Mouse (Mus musculus): ENCODE measurements at regions not wholly inside any gene's neighbourhood (a gene's known extent, or its start where the extent isn't known, plus 50 kb on each side); places are given as distances from the start of the nearest gene placed in this dataset.

DNA sequence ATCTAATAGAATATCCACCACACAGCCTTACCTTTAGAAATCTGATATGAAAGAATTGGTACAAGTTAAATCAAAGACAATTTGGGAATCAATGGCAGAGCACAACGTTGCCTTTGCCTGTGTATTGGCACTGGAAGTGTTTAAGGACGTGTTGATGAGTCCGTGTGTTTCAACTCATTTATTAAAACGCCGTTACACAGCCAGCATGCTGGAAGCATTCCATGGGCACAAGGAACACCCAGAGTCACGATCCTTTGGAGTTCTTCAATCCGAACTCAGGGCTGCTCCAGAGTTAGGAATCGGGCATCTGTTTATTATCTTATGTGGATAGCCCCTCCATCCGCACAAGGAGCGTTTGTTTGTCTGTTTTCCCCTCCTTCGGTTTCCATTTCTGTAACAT lies 244.2 kb downstream of the Hs3st3b1 start:
- ATAC-seq (ENCODE audit: extremely low read depth, insufficient number of reproducible peaks, low FRiP score, poor library complexity, severe bottlenecking), result no peak

DNA sequence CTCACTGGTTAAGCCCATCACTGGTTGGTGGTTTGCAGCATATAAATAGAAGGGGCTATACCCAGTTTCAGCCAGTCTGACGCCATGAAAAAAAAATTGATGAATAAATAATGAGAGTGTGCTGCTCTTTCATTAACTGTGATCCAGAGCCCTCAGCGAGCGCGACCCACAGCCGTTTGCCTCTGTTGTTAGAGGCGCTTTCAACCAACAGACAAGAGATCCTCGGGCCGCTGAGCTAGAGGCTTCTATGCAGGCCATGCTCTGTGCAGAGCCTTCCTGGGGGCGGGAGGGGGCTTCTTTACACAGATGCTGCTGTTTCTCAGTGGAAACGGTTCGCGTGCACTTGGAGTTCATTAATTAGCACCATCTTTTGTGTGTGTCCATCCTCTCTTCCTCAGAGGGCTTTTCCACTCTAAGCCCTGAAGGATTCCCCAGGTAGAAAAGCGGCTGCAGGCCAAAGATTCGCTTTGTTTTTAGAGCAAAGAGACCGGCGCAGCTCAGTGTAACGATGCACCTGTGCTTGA lies 243.6 kb downstream of the Hs3st3b1 start:
- ATAC-seq (ENCODE audit: extremely low read depth, insufficient number of reproducible peaks, low FRiP score, poor library complexity, severe bottlenecking), result no peak

- ATAC-seq (ENCODE audit: extremely low read depth, insufficient number of reproducible peaks, low FRiP score, poor library complexity, severe bottlenecking), result no peak
These were observed 242.6 kb downstream of the Hs3st3b1 start for GRCm38 (mm10) chr11:63679491-63679890.

GRCm38 (mm10) chr11:63684228-63684980 lies 237.7 kb downstream of the Hs3st3b1 start:
- ATAC-seq (ENCODE audit: extremely low read depth, insufficient number of reproducible peaks, low FRiP score, poor library complexity, severe bottlenecking), result no peak

DNA sequence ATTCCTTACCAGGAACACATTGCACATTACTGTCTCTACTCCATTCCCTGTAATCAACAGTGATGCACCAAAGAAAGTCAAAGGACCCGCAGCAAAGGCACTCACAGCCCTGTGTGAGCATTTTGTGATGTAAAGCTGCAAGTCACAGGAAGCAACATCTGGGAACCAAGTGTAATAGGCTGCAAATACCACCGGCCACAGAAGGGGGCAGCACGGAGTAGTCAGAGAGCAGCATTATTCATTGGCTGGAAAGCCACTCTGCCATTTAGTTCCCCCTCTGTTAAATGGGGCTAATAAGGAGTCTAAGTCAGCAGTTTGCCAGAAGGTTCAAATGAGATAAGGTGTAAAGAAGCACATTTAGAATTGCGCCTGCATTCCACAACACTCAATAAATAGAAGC lies 231.0 kb downstream of the Hs3st3b1 start:
- ATAC-seq (ENCODE audit: extremely low read depth, insufficient number of reproducible peaks, low FRiP score, poor library complexity, severe bottlenecking), result no peak

- ATAC-seq (ENCODE audit: extremely low read depth, insufficient number of reproducible peaks, low FRiP score, poor library complexity, severe bottlenecking), result no peak
These were observed 217.0 kb downstream of the Hs3st3b1 start for GRCm38 (mm10) chr11:63704995-63705580.

DNA sequence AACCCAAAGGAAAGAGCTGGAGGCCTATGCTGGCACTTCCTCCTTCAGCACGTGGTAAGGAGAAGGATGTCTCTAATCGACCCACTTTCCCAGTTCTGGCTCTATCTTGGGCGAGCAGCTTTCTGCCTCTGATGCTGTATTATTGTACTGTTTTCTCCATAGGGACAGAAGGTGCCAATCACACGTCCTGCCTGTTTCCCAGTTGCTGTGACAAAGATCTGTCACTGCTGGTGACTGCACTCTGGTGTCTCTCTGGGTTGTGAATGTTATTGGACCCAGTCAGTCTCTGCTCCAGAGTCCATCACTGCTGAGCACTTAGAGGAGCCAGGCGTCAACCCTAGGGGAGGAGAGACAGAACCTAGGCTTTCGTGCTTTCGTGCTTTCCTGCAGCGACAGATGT lies 216.0 kb downstream of the Hs3st3b1 start:
- ATAC-seq (ENCODE audit: extremely low read depth, insufficient number of reproducible peaks, low FRiP score, poor library complexity, severe bottlenecking), result no peak

- ATAC-seq (ENCODE audit: extremely low read depth, insufficient number of reproducible peaks, low FRiP score, poor library complexity, severe bottlenecking), result no peak
These were observed 215.0 kb downstream of the Hs3st3b1 start for GRCm38 (mm10) chr11:63707093-63707492.

DNA sequence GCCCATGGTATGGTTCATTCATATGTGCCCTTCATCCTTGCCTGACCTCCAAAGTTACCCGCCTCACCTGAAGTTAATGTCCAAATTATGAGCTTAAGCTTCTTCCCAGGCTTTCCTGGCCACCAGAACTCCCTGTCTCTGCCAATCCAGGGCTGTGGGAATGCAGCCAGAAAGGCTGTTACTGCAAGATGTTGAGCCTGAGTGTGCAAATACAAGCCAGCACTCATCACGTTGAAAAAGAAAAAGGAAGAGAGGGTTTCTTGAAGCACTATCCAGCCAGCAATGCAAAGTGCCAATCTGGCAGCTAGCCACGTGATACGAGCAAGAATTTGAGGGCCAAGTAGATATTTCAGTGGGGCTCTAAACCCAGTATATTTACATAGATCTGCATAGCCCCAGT lies 213.7 kb downstream of the Hs3st3b1 start:
- ATAC-seq (ENCODE audit: extremely low read depth, insufficient number of reproducible peaks, low FRiP score, poor library complexity, severe bottlenecking), result no peak

DNA sequence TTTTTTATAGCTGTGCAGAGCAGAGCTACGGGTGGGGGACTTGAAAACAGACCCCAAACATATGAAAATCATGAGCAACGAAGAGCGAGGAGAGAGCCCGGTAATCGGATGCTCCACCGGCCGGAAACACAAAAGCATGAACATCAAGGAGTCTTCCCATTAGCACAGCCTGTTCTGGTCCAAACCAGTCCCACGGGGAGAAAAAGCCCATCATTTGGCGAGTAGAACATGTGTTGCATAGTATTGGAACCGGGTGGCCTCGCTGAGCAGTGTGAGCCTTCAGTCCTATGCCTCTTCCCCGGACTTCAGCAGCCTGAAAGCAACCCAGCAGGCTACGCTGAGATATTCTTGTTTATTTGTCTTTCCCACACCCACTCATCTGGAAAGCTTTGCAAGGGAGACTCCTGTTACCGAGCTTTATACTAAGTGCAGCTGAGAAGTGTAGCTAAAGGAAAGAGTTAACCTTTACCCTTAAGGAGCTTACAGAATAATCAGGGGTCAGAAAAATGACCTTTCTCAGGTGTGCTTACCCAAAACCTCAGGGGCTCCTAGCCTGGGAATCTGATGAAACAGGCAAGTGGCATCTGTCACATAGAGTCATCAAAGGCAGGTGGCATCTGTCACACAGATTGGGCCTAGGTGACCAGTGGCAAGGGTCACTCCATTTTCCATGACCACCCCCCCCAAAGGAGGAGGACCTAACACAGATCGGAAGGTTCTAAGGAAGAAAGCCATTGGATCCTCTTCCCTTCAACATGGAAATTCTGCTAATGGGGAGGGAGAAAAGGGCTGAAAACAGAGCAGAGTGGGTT lies 209.8 kb downstream of the Hs3st3b1 start:
- ATAC-seq (ENCODE audit: extremely low read depth, insufficient number of reproducible peaks, low FRiP score, poor library complexity, severe bottlenecking), result no peak

GRCm38 (mm10) chr11:63722261-63722660 lies 199.8 kb downstream of the Hs3st3b1 start:
- no peak for ATAC-seq (ENCODE audit: extremely low read depth, insufficient number of reproducible peaks, low FRiP score, poor library complexity, severe bottlenecking)

- ATAC-seq (ENCODE audit: extremely low read depth, insufficient number of reproducible peaks, low FRiP score, poor library complexity, severe bottlenecking), result no peak
These were observed 191.2 kb downstream of the Hs3st3b1 start for GRCm38 (mm10) chr11:63730880-63731279.

DNA sequence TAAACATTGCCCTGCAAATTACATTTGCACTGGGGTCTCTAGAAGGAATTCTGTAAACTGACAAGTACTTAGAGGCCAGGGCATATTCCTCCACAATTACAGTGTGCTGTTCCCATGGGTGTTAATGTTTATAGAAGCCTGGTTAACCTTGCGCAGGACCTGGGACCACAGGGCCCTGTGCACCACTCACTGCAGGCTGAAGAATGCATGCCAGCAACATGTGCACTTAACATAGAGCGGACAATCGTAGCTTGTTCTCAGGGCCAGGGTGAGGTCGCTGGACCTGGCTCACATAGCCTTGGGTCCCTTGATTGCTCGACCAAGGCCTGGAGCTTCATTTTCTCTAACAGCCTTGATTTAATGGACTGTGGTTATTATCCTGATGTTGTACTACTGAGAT lies 168.8 kb downstream of the Hs3st3b1 start:
- ATAC-seq (ENCODE audit: extremely low read depth, insufficient number of reproducible peaks, low FRiP score, poor library complexity, severe bottlenecking), result no peak

DNA sequence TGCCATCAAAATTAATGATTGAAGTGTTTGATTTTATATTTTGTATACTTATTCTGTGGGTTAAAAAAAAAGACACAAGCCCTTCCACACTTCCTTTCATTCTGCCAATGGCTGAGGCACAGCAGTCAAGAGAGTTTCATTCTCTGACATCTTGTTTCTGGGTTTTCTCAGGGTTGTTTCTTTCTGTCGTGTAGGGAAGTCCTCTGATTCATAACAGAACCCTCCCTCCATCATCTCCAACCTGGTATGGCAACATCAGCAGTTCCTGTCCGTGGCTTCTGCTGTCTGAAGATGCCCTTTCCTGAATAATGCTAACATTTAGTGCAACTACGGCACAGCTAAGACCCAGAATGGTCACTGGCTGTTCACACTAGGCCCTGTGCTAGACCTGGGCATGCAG lies 167.3 kb downstream of the Hs3st3b1 start:
- no peak for ATAC-seq (ENCODE audit: extremely low read depth, insufficient number of reproducible peaks, low FRiP score, poor library complexity, severe bottlenecking)

DNA sequence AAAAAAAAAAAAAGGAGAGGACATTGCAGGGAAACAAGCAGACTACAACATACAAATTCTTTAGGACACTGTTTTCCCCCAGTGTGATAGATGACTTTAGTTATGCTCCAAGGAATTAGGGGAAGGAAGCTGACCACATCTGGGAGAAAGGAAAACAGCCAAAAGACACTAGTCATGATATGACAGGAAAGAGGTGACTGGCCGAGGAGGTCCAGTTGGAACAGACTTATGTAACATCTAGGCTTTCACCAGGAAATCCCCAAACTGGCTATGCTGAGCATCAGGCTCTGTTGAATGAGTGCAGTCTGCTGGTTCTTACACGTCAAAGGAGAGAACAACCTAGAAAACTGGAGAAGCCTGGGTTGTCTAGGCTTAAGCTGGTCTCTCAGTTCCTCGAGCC lies 163.8 kb downstream of the Hs3st3b1 start:
- no peak for ATAC-seq (ENCODE audit: extremely low read depth, insufficient number of reproducible peaks, low FRiP score, poor library complexity, severe bottlenecking)

- ATAC-seq (ENCODE audit: extremely low read depth, insufficient number of reproducible peaks, low FRiP score, poor library complexity, severe bottlenecking), result no peak
These were observed 160.5 kb downstream of the Hs3st3b1 start for GRCm38 (mm10) chr11:63761561-63761960.

- no peak for ATAC-seq (ENCODE audit: extremely low read depth, insufficient number of reproducible peaks, low FRiP score, poor library complexity, severe bottlenecking)
These were observed 154.3 kb downstream of the Hs3st3b1 start for GRCm38 (mm10) chr11:63767631-63768250.

- ATAC-seq (ENCODE audit: extremely low read depth, insufficient number of reproducible peaks, low FRiP score, poor library complexity, severe bottlenecking), result no peak
These were observed 152.4 kb downstream of the Hs3st3b1 start for GRCm38 (mm10) chr11:63769738-63770137.

GRCm38 (mm10) chr11:63775382-63775781 lies 146.7 kb downstream of the Hs3st3b1 start:
- ATAC-seq (ENCODE audit: extremely low read depth, insufficient number of reproducible peaks, low FRiP score, poor library complexity, severe bottlenecking), result no peak
